Mouse (Mus musculus) G1E (cell line): ENCODE data around the gene Dnah11.

Source experiments
- CTCF ChIP-seq: IDR thresholded peaks from 2 replicates; pipeline ENCODE4 v1.5.1; 2012; ENCODE audit warnings: low read depth, low read length, inconsistent platforms, mixed read lengths
- GATA1 ChIP-seq: IDR thresholded peaks from 2 replicates; pipeline ENCODE4 v1.6.1; 2012; ENCODE audit warnings: borderline replicate concordance, low read length, inconsistent platforms, mixed read lengths
- POLR2AphosphoS5 ChIP-seq: IDR thresholded peaks from 2 replicates; pipeline ENCODE4 v1.6.1; 2012; ENCODE audit warnings: low read depth, low read length, inconsistent platforms; ENCODE audit not compliant: insufficient replicate concordance
- TAL1 ChIP-seq: conservative IDR thresholded peaks from 2 replicates; pipeline ENCODE4 v1.6.1; 2012; ENCODE audit warnings: low read depth, low read length, inconsistent platforms, mixed read lengths

DNA sequence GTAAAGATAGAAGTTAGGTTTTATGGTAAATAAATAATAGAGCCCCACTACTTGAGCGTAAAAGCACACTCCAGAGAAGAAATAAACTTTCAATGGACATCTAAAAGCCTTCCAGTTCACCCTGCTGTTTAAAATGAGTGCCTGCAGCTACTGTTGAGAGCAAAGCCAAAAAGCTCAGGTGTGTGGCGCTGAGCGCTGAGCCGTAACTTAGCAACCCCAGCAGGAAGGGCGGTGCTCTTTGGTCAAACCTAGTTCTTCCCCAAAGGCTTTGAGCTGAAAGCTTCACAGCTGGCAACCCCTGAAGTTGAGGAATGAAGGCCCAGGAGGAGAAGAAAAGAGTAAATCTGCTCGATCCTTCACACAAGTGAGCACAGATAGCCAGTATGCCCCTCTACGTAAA, 256.9 kb downstream of the Dnah11 start:
- TF ChIP-seq CTCF = no peak
- no peak for TF ChIP-seq POLR2AphosphoS5
- TF ChIP-seq TAL1 = no peak
- TF ChIP-seq GATA1 = no peak
